Mouse (Mus musculus) liver, embryonic 16.5 days (tissue): ENCODE measurements around the gene Pnmal1. TPM values are rescaled to one million over a fixed set of nuclear protein-coding genes. Genes with fewer than 3 reads are reported as not detected.

Experiments
- polyA plus RNA-seq: library from polyadenylated mRNA; unstranded; fragments of >200 nt; fragmentation: Nextera tagmentation; extraction: Ambion mirVana; gene quantifications from 2 replicates; pipeline ENCODE4 v1.2.1, GENCODE M21; 2015

The Pnmal1 gene
- polyA plus RNA-seq, 1 experiment from 2014 or later: 0.05 TPM

Other genes with a start within 250 kb of the Pnmal1 start
- gene Ceacam9, start 237.8 kb upstream of the Pnmal1 start, polyA plus RNA-seq: not detected in 2 replicates
- gene Ap2s1, start 221.3 kb upstream of the Pnmal1 start, polyA plus RNA-seq: 151 and 155 TPM in 2 replicates
- gene Slc1a5, start 178.3 kb upstream of the Pnmal1 start, polyA plus RNA-seq: 101 and 119 TPM in 2 replicates
- gene Strn4, start 143.8 kb upstream of the Pnmal1 start, polyA plus RNA-seq: 27.4 and 29.8 TPM in 2 replicates
- gene Fkrp, start 142.9 kb upstream of the Pnmal1 start, polyA plus RNA-seq: 7.8 and 8.9 TPM in 2 replicates
- 2.8 and 3.6 TPM in 2 replicates for gene Prkd2, start 116.8 kb upstream of the Pnmal1 start, polyA plus RNA-seq
- gene Dact3, start 84.4 kb upstream of the Pnmal1 start, polyA plus RNA-seq: 0.05 and 0.12 TPM in 2 replicates
- 0.17 TPM in 1 of 2 replicates, not detected in the other for gene Gng8, start 67.9 kb upstream of the Pnmal1 start, polyA plus RNA-seq
- gene Ptgir, start 53.2 kb upstream of the Pnmal1 start, polyA plus RNA-seq: 1.2 and 1.3 TPM in 2 replicates
- 81.6 and 86.6 TPM in 2 replicates for gene Calm3, start 35.6 kb upstream of the Pnmal1 start, polyA plus RNA-seq
- 0.20 and 0.42 TPM in 2 replicates for gene Pnmal2, start 15.0 kb upstream of the Pnmal1 start, polyA plus RNA-seq
- 0.04 TPM in 2 replicates for gene Gm42372, start 23.4 kb downstream of the Pnmal1 start, polyA plus RNA-seq
- 5.3 and 5.9 TPM in 2 replicates for gene Ccdc8, start 33.0 kb downstream of the Pnmal1 start, polyA plus RNA-seq
- 38.0 and 38.6 TPM in 2 replicates for gene Ppp5c, start 68.2 kb downstream of the Pnmal1 start, polyA plus RNA-seq
- gene Hif3a, start 102.7 kb downstream of the Pnmal1 start, polyA plus RNA-seq: 36.0 and 43.3 TPM in 2 replicates
- gene Psg16, start 114.4 kb downstream of the Pnmal1 start, polyA plus RNA-seq: 0.20 and 0.25 TPM in 2 replicates
- 0.04 TPM in 1 of 2 replicates, not detected in the other for gene Ceacam3, start 190.6 kb downstream of the Pnmal1 start, polyA plus RNA-seq
- not detected in 2 replicates for gene Psg29, start 243.8 kb downstream of the Pnmal1 start, polyA plus RNA-seq